Mouse (Mus musculus) heart, postnatal 0 days (tissue): ENCODE measurements around the gene Msh4. TPM values are rescaled to one million over a fixed set of nuclear protein-coding genes. Genes with fewer than 3 reads are reported as not detected.

ENCODE experiments used
- ATAC-seq: fragments of 200-750 bp; cut with Nextera tagmentation; 2 replicates; pipeline ENCODE4 v1.8.0; 2017; ENCODE audit warnings: low read depth, moderate number of reproducible peaks, moderate library complexity; ENCODE audit not compliant: insufficient read depth
- DNase-seq: peaks from one replicate; pipeline ENCODE4 v3.0.0-alpha.2; 2016; ENCODE audit warnings: low spot score
- H3K27ac ChIP-seq: fragments of 300-500 bp; sonication (generic); 2 replicates; pipeline ENCODE4 v1.5.1; 2014; ENCODE audit warnings: low read depth, mild to moderate bottlenecking
- H3K27me3 ChIP-seq: fragments of 300-500 bp; sonication (generic); 2 replicates; pipeline ENCODE4 v1.6.1; 2014; ENCODE audit warnings: low read length, mixed read lengths; ENCODE audit not compliant: control insufficient read depth, insufficient read depth
- H3K36me3 ChIP-seq: fragments of 300-500 bp; sonication (generic); replicated peaks from 2 replicates; pipeline ENCODE4 v1.6.1; 2014; ENCODE audit warnings: low read length, mixed read lengths; ENCODE audit not compliant: control insufficient read depth, insufficient read depth
- H3K4me1 ChIP-seq: fragments of 300-500 bp; sonication (generic); 2 replicates; pipeline ENCODE4 v1.6.1; 2014; ENCODE audit warnings: antibody characterized with exemption; ENCODE audit not compliant: control insufficient read depth, insufficient read depth
- H3K4me2 ChIP-seq: fragments of 300-500 bp; sonication (generic); 2 replicates; pipeline ENCODE4 v1.6.1; 2014; ENCODE audit warnings: low read depth, mild to moderate bottlenecking, low read length, moderate library complexity
- H3K4me3 ChIP-seq: fragments of 300-500 bp; sonication (generic); 2 replicates; pipeline ENCODE4 v1.5.1; 2014; ENCODE audit warnings: low read depth, low read length
- H3K9ac ChIP-seq: fragments of 300-500 bp; sonication (generic); replicated peaks from 2 replicates; pipeline ENCODE4 v1.6.1; 2014; ENCODE audit warnings: low read depth, low read length, mixed read lengths
- H3K9me3 ChIP-seq: fragments of 300-500 bp; sonication (generic); replicated peaks from 2 replicates; pipeline ENCODE4 v1.6.1; 2016; ENCODE audit warnings: low read length; ENCODE audit not compliant: control insufficient read depth
- CTCF ChIP-seq: IDR thresholded peaks from 2 replicates; pipeline ENCODE4 v1.5.1; 2016; ENCODE audit warnings: antibody characterized with exemption, control low read depth, low read depth
- EP300 ChIP-seq: IDR thresholded peaks from 2 replicates; pipeline ENCODE4 v1.6.1; 2016; ENCODE audit warnings: antibody characterized with exemption, low read depth
- WGBS: fragments of 180-500 bp; shearing (Covaris S2); extraction: QIAGEN DNeasy Blood & Tissue Kit; methylation state at CpG from one replicate; pipeline ENCODE4 v1.1.7; 2014; 5-methylcytosine and 5-hydroxymethylcytosine counted together
- polyA plus RNA-seq: library from polyadenylated mRNA; unstranded; fragments of >200 nt; fragmentation: Nextera tagmentation; extraction: Ambion mirVana; gene quantifications from 2 replicates; pipeline ENCODE4 v1.2.1, GENCODE M21; 2015
- total RNA-seq: library from RNA; depleted of rRNA; stranded (reverse); fragments of >200 nt; gene quantifications from 2 replicates; pipeline ENCODE4 v1.2.3, GENCODE M21; 2014; ENCODE audit warnings: low replicate concordance

Msh4 gene
- total and polyA plus RNA-seq, 2 experiments from 2014 or later, result 0.07 TPM; not detected in 1

DNA sequence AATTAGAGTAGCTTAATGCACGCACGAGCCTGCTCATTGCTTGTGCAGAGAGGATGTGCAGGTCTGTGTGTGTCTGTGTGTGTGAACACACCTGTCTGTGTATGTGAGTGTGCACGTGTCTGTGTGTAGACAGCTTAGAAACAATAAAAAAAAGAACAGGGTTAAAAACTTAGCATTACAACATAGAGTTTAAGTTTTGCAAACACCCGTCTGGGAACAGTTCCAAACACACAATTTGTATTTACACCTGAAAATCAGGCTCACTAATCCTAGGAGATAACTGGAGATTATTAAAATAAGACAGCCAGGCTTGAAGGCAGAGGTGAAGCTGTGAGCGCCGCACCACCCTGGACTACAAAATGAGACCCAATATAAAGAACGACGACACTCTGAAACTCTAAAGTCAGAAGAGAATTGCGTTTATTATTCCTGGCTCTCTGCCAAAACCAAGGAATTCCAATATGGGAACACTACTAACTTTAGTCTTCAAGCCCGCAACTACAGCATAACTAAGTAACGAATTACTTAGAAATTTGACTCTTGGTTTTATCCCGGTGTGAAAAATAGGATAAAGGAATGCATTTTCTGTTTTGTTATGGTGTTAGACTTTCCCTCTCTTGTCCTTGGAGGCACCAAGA lies 37.2 kb upstream of the Msh4 start:
- H3K9me3 ChIP-seq, result no peaks in the 10 kb centered on the region
- 21% methylated on average over 12 of the region's 12 CpGs for WGBS
- DNase-seq, result peak; percentile 68

GRCm38 (mm10) chr3:153941613-153942012 lies 35.7 kb upstream of the Msh4 start:
- H3K4me3 ChIP-seq, result no peak overlapping the region
- peaks cover 28% of the 10 kb centered on the region for H3K4me1 ChIP-seq
- TF ChIP-seq EP300 (no peak), CTCF (no peak)
- no peaks in the 10 kb centered on the region for H3K27me3 ChIP-seq
- peak overlapping the region; percentile 23; the same call in 1 of the 2 replicates for H3K27ac ChIP-seq
- DNase-seq (no peak), ATAC-seq (no peak)
- no peak overlapping the region for H3K4me2 ChIP-seq
- H3K9me3 ChIP-seq, result no peaks in the 10 kb centered on the region
- H3K9ac ChIP-seq, result no peak overlapping the region
- peaks cover 40% of the 10 kb centered on the region for H3K36me3 ChIP-seq
- WGBS, result 77% methylated on average over 13 of the region's 13 CpGs

More for the DNA sequence above, 37.2 kb upstream of the Msh4 start:
- peak overlapping the region; percentile 73 for H3K9ac ChIP-seq
- ATAC-seq, result no peak
- peak overlapping the region; percentile 96 for H3K27ac ChIP-seq
- no peak for TF ChIP-seq EP300
- no peak for TF ChIP-seq CTCF
- H3K4me2 ChIP-seq, result peak overlapping the region; percentile 62
- no peaks in the 10 kb centered on the region for H3K27me3 ChIP-seq
- peaks cover 28% of the 10 kb centered on the region for H3K4me1 ChIP-seq
- H3K36me3 ChIP-seq, result peaks cover 25% of the 10 kb centered on the region
- peak overlapping the region; percentile 75 for H3K4me3 ChIP-seq

DNA sequence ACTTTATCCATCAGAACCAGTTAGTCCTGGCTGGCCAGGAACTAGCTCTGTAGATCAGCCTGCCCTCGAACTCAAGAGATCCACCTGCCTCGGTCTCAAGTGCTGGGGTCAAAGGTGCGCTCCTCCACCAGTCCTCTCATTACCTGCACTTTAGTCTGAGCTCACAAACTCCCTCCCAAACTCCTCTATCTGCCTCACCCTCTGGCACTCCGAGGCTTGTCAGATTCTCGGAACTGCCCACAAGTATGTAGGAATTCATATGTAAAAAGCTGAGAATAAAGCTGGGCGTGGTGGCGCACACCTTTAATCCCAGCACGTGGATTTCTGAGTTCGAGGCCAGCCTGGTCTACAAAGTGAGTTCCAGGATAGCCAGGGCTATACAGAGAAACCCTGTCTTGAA lies 34.5 kb upstream of the Msh4 start:
- Histone ChIP-seq H3K27me3 (no peaks in the 10 kb centered on the region), H3K9ac (no peak overlapping the region), H3K9me3 (no peaks in the 10 kb centered on the region), H3K36me3 (peaks cover 40% of the 10 kb centered on the region), H3K4me1 (peaks cover 25% of the 10 kb centered on the region), H3K4me2 (no peak overlapping the region), H3K4me3 (no peak overlapping the region), H3K27ac (no peak overlapping the region)
- TF ChIP-seq EP300, result no peak
- no peak for TF ChIP-seq CTCF
- DNase-seq (no peak), ATAC-seq (no peak)
- 82% methylated on average over 9 of the region's 9 CpGs for WGBS

- WGBS, result 51% methylated on average over 8 of the region's 8 CpGs
- H3K36me3 ChIP-seq, result peaks cover 43% of the 10 kb centered on the region
Observed at GRCm38 (mm10) chr3:153940021-153940420, 34.1 kb upstream of the Msh4 start.

GRCm38 (mm10) chr3:153937116-153937810 lies 31.3 kb upstream of the Msh4 start:
- peaks cover 15% of the 10 kb centered on the region for H3K4me1 ChIP-seq
- no peak overlapping the region for H3K27ac ChIP-seq
- H3K27me3 ChIP-seq, result no peaks in the 10 kb centered on the region
- H3K36me3 ChIP-seq, result peaks cover 69% of the 10 kb centered on the region
- no peak for DNase-seq
- no peaks in the 10 kb centered on the region for H3K9me3 ChIP-seq
- TF ChIP-seq EP300, result no peak
- TF ChIP-seq CTCF, result no peak
- ATAC-seq, result no peak
- H3K4me2 ChIP-seq, result no peak overlapping the region
- WGBS, result 86% methylated on average over 17 of the region's 17 CpGs
- no peak overlapping the region for H3K9ac ChIP-seq
- no peak overlapping the region for H3K4me3 ChIP-seq

More at GRCm38 (mm10) chr3:153940021-153940420, 34.1 kb upstream of the Msh4 start:
- H3K4me2 ChIP-seq, result no peak overlapping the region
- TF ChIP-seq CTCF (no peak), EP300 (no peak)
- H3K9me3 ChIP-seq, result no peaks in the 10 kb centered on the region
- H3K27ac ChIP-seq, result no peak overlapping the region
- no peaks in the 10 kb centered on the region for H3K27me3 ChIP-seq
- peaks cover 24% of the 10 kb centered on the region for H3K4me1 ChIP-seq
- ATAC-seq (no peak), DNase-seq (no peak)
- H3K4me3 ChIP-seq, result no peak overlapping the region
- no peak overlapping the region for H3K9ac ChIP-seq
